Mouse (Mus musculus) embryo, embryonic 10 days (tissue): ENCODE results near the gene Olfr970.
"Not testable (repeated sequence)": the region's sequence is repeated elsewhere in the genome, so short reads cannot be mapped to it uniquely, and the experiment has no call there.

ENCODE experiments used
- DNase-seq: peaks from one replicate; pipeline ENCODE4 v3.0.0-alpha.2; 2015; ENCODE audit warnings: low spot score

Olfr970 gene

GRCm38 (mm10) chr9:39808560-39808959 lies at the start of gene Olfr970:
Gene Olfr970 (plus strand): TSS chr9:39808860.
- no peak for DNase-seq

- no peak for DNase-seq
Observed at GRCm38 (mm10) chr9:39783153-39783552, 25.5 kb upstream of the Olfr970 start, which contains the start of gene Olfr968. Gene Olfr968 (minus strand): TSS chr9:39783253.

- no peak for DNase-seq
Observed at GRCm38 (mm10) chr9:39790558-39790957, 18.1 kb upstream of the Olfr970 start, which contains the start of gene Olfr969. Gene Olfr969 (plus strand): TSS chr9:39790945.

- DNase-seq = not testable (repeated sequence)
Observed at GRCm38 (mm10) chr9:39836576-39836975, 27.9 kb downstream of the Olfr970 start, which contains the start of gene Olfr971. Gene Olfr971 (plus strand): TSS chr9:39836876.

GRCm38 (mm10) chr9:39866122-39866521 lies 57.5 kb downstream of the Olfr970 start, which contains the start of gene Olfr972:
Gene Olfr972 (plus strand): TSS chr9:39866422.
- no peak for DNase-seq
